Comparison of ENCODE assay signal across 7 mouse cellular contexts in genomic region chr10:63025016-63025415, GRCm38 (mm10). TPM values are rescaled to one million over a fixed set of nuclear protein-coding genes. Genes with fewer than 3 reads are reported as not detected.
DNase-seq lines count a peak whose midpoint lies in the region; ATAC-seq and TF ChIP-seq lines count a peak whose summit lies in the region.

No protein-coding gene starts in this region.

- no peak for TF ChIP-seq CTCF in embryonic fibroblast, embryonic 13.5 days (IDR thresholded peaks at IDR 0.05; ENCODE audit: borderline replicate concordance, insufficient read depth, low read length)

- no peaks in the 10 kb centered on the region for H3K4me1 ChIP-seq in embryonic fibroblast, embryonic 13.5 days (ENCODE audit: control insufficient read depth, insufficient read depth, low read length)
- peaks cover 40% of the 10 kb centered on the region for H3K4me1 ChIP-seq in liver, embryonic 12.5 days
- peaks cover 15% of the 10 kb centered on the region; the same call in 1 of the 2 replicates for H3K4me1 ChIP-seq in stomach, embryonic 15.5 days

- ATAC-seq in liver, embryonic 12.5 days: no peak
- no peak for ATAC-seq in stomach, embryonic 15.5 days (ENCODE audit: insufficient read depth, low FRiP score, low read depth)

- DNase-seq in retina, postnatal 1 day: peak; percentile 21
- DNase-seq in retina, embryonic 14.5 days (ENCODE audit: low spot score): no peak
- DNase-seq in thymus, postnatal 4 days: no peak
- no peak for DNase-seq in spleen, adult 18-20 months

- no peaks in the 10 kb centered on the region for H3K36me3 ChIP-seq in liver, embryonic 12.5 days
- no peaks in the 10 kb centered on the region for H3K36me3 ChIP-seq in stomach, embryonic 15.5 days

- H3K4me2 ChIP-seq in liver, embryonic 12.5 days: peak overlapping the region; percentile 88
- H3K4me2 ChIP-seq in stomach, embryonic 15.5 days: peak overlapping the region; percentile 69

- H3K27me3 ChIP-seq in liver, embryonic 12.5 days (replicated peaks): no peaks in the 10 kb centered on the region
- no peaks in the 10 kb centered on the region for H3K27me3 ChIP-seq in stomach, embryonic 15.5 days (replicated peaks)

- H3K4me3 ChIP-seq in embryonic fibroblast, embryonic 13.5 days (ENCODE audit: insufficient read depth, low read length): peak overlapping the region; percentile 25; the same call in 1 of the 2 replicates
- H3K4me3 ChIP-seq in liver, embryonic 12.5 days: peak overlapping the region; percentile 95
- peak overlapping the region; percentile 85 for H3K4me3 ChIP-seq in stomach, embryonic 15.5 days (replicated peaks)

- no peaks in the 10 kb centered on the region for H3K9me3 ChIP-seq in liver, embryonic 12.5 days (replicated peaks)
- no peaks in the 10 kb centered on the region for H3K9me3 ChIP-seq in stomach, embryonic 15.5 days

- WGBS in liver, embryonic 12.5 days (ENCODE audit: insufficient replicate concordance): 54% methylated on average over 2 of the region's 2 CpGs
- 32% methylated on average over 2 of the region's 2 CpGs for WGBS in stomach, embryonic 15.5 days

- H3K9ac ChIP-seq in liver, embryonic 12.5 days: 0 out of 2 replicates have a peak overlapping the region, but pooled peaks have one; percentile 98
- H3K9ac ChIP-seq in stomach, embryonic 15.5 days: no peak overlapping the region

- no peak for TF ChIP-seq POLR2A in embryonic fibroblast, embryonic 13.5 days (IDR thresholded peaks at IDR 0.05; ENCODE audit: low read depth, low read length)

- H3K27ac ChIP-seq in embryonic fibroblast, embryonic 13.5 days (ENCODE audit: insufficient read depth, low read length): peak overlapping the region; percentile 96
- peak overlapping the region; percentile 99 for H3K27ac ChIP-seq in liver, embryonic 12.5 days
- peak overlapping the region; percentile 100 for H3K27ac ChIP-seq in stomach, embryonic 15.5 days

RNA-seq across cellular contexts. Expression of gene Pbld2, which starts 0.9 kb away (rescaled TPM):
- polyA plus RNA-seq in embryonic fibroblast, embryonic 13.5 days (2011; ENCODE audit: insufficient read length, low read depth, missing spikeins): 2.3 TPM in 1 of 2 replicates, not detected in the other
- 1.2 and 1.4 TPM in 2 replicates for polyA plus RNA-seq in liver, embryonic 12.5 days (2016; fragmentation: Nextera tagmentation; extraction: Ambion mirVana)
- 4.7 and 6.5 TPM in 2 replicates for polyA plus RNA-seq in stomach, embryonic 15.5 days (2015; fragmentation: Nextera tagmentation; extraction: Ambion mirVana)

RNA-seq across cellular contexts. Expression of gene Hnrnph3, which starts 1.0 kb away (rescaled TPM):
- polyA plus RNA-seq in embryonic fibroblast, embryonic 13.5 days (2011; ENCODE audit: insufficient read length, low read depth, missing spikeins): 47.6 and 68.4 TPM in 2 replicates
- polyA plus RNA-seq in liver, embryonic 12.5 days (2016; fragmentation: Nextera tagmentation; extraction: Ambion mirVana): 37.0 and 43.2 TPM in 2 replicates
- polyA plus RNA-seq in stomach, embryonic 15.5 days (2015; fragmentation: Nextera tagmentation; extraction: Ambion mirVana): 87.7 and 94.5 TPM in 2 replicates

RNA-seq across cellular contexts. Expression of gene Pbld1, which starts 34.9 kb away (rescaled TPM):
- 0.42 TPM in 1 of 2 replicates, not detected in the other for polyA plus RNA-seq in embryonic fibroblast, embryonic 13.5 days (2011; ENCODE audit: insufficient read length, low read depth, missing spikeins)
- polyA plus RNA-seq in liver, embryonic 12.5 days (2016; fragmentation: Nextera tagmentation; extraction: Ambion mirVana): 1.7 and 2.2 TPM in 2 replicates
- 6.5 and 8.3 TPM in 2 replicates for polyA plus RNA-seq in stomach, embryonic 15.5 days (2015; fragmentation: Nextera tagmentation; extraction: Ambion mirVana)

RNA-seq across cellular contexts. Expression of gene Rufy2, which starts 45.0 kb away (rescaled TPM):
- polyA plus RNA-seq in embryonic fibroblast, embryonic 13.5 days (2011; ENCODE audit: insufficient read length, low read depth, missing spikeins): 22.0 and 22.4 TPM in 2 replicates
- 4.1 and 4.2 TPM in 2 replicates for polyA plus RNA-seq in liver, embryonic 12.5 days (2016; fragmentation: Nextera tagmentation; extraction: Ambion mirVana)
- 26.6 TPM in 2 replicates for polyA plus RNA-seq in stomach, embryonic 15.5 days (2015; fragmentation: Nextera tagmentation; extraction: Ambion mirVana)

Comparison
In these comparisons a context has a peak if more than half of its experiments do, and no peak if none do; other contexts are left out.
1. H3K4me3 ChIP-seq: peak in every context shown above with its lines; median percentile 95 in liver, embryonic 12.5 days; 85 in stomach, embryonic 15.5 days; 25 in embryonic fibroblast, embryonic 13.5 days.